Comparison of ENCODE assay signal across 30 mouse cellular contexts in the genomic region with DNA sequence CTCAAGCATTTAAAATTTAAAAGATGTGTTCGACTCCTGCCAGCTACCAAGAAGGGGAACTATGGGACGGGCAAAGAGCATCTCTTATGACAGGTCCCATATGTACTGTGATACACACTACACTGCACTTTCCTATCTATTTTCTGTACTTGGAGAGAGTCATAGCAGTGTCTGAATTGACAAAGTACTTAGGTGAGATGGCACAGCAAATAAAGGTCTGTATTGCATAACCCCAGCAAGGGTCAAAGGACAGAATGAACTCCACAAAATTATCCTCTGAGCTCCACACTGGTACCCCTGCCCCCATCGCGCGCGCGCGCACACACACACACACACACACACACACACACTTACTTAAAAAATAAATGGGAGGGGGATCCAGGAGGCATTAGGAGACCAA. TPM values are rescaled to one million over a fixed set of nuclear protein-coding genes. Genes with fewer than 3 reads are reported as not detected.
A peak's percentile ranks its signal among the peaks of the same experiment; 100 is the strongest.
DNase-seq lines count a peak whose midpoint lies in the region; ATAC-seq and TF ChIP-seq lines count a peak whose summit lies in the region.
"Had no signal": no experiment of that assay in that cellular context is flagged by ENCODE, and none has a peak within 500 bp of the region (broad histone marks: within the 10 kb centered on the region; RNA-seq: fewer than 3 reads in every experiment).

No protein-coding gene starts in this region.

- no peak for TF ChIP-seq EP300 in liver, postnatal 0 days (IDR thresholded peaks at IDR 0.05; ENCODE audit: low read depth)

- WGBS in kidney, adult 2 months: 95% methylated on average over 8 of the region's 8 CpGs
- 93% methylated on average over 8 of the region's 8 CpGs for WGBS in kidney, embryonic 14.5 days
- 24% methylated on average over 8 of the region's 8 CpGs for WGBS in liver, adult 2 months
- 92% methylated on average over 8 of the region's 8 CpGs for WGBS in liver, embryonic 12.5 days (ENCODE audit: insufficient replicate concordance)
- 86% methylated on average over 8 of the region's 8 CpGs for WGBS in liver, embryonic 15.5 days (ENCODE audit: insufficient replicate concordance)
- 76% methylated on average over 8 of the region's 8 CpGs for WGBS in liver, postnatal 0 days (ENCODE audit: insufficient replicate concordance)

- TF ChIP-seq CTCF in kidney, adult 2 months (conservative IDR thresholded peaks at IDR 0.05; ENCODE audit: insufficient read depth, insufficient read length, low read depth, low read length): no peak
- no peak for TF ChIP-seq CTCF in liver, adult 2 months (IDR thresholded peaks at IDR 0.05; ENCODE audit: low read depth, low read length)
- no peak for TF ChIP-seq CTCF in liver, postnatal 0 days (IDR thresholded peaks at IDR 0.05; ENCODE audit: low read depth)

- H3K79me2 ChIP-seq in liver, adult 2 months (ENCODE audit: control insufficient read depth, insufficient read depth, low read length): peaks cover 6% of the 10 kb centered on the region

- 0 out of 2 replicates have a peak, but pooled peaks cover 2% of the 10 kb centered on the region for H3K4me1 ChIP-seq in kidney, adult 2 months (ENCODE audit: control insufficient read depth, insufficient read depth, low read length)
- peaks cover 10% of the 10 kb centered on the region; the same call in 1 of the 2 replicates for H3K4me1 ChIP-seq in kidney, embryonic 14.5 days (ENCODE audit: control insufficient read depth, insufficient read depth, low read length)
- peaks cover 8% of the 10 kb centered on the region; the same call in 1 of the 2 replicates for H3K4me1 ChIP-seq in liver, adult 2 months (ENCODE audit: control insufficient read depth, insufficient read depth, low read length)
- H3K4me1 ChIP-seq in liver, embryonic 12.5 days: peaks cover 22% of the 10 kb centered on the region
- peaks cover 22% of the 10 kb centered on the region for H3K4me1 ChIP-seq in liver, embryonic 15.5 days (replicated peaks)
- peaks cover 13% of the 10 kb centered on the region for H3K4me1 ChIP-seq in liver, postnatal 0 days (ENCODE audit: insufficient read depth)

- H3K4me2 ChIP-seq in kidney, embryonic 14.5 days (replicated peaks; ENCODE audit: low read depth, low read length): no peak overlapping the region
- no peak overlapping the region for H3K4me2 ChIP-seq in liver, embryonic 12.5 days
- no peak overlapping the region for H3K4me2 ChIP-seq in liver, embryonic 15.5 days
- no peak overlapping the region for H3K4me2 ChIP-seq in liver, postnatal 0 days (ENCODE audit: low read depth, low read length)
- H3K4me2 ChIP-seq: embryonic facial prominence, embryonic 13.5 days; embryonic facial prominence, embryonic 15.5 days; forebrain, embryonic 12.5 days had no signal

- TF ChIP-seq POLR2A in kidney, adult 2 months (IDR thresholded peaks at IDR 0.05; ENCODE audit: low read depth, low read length): no peak
- TF ChIP-seq POLR2A in liver, adult 2 months (IDR thresholded peaks at IDR 0.05; ENCODE audit: extremely low read depth, insufficient read depth, low read length): no peak

- no peaks in the 10 kb centered on the region for H3K9me3 ChIP-seq in kidney, embryonic 14.5 days (ENCODE audit: control insufficient read depth, low read length)
- no peaks in the 10 kb centered on the region for H3K9me3 ChIP-seq in liver, embryonic 12.5 days (replicated peaks)
- H3K9me3 ChIP-seq in liver, embryonic 15.5 days (replicated peaks): no peaks in the 10 kb centered on the region
- no peaks in the 10 kb centered on the region for H3K9me3 ChIP-seq in liver, postnatal 0 days (ENCODE audit: low read length)
- H3K9me3 ChIP-seq: embryonic facial prominence, embryonic 13.5 days; embryonic facial prominence, embryonic 15.5 days; forebrain, embryonic 10.5 days; forebrain, embryonic 12.5 days; G1E had no signal

- H3K36me3 ChIP-seq in kidney, adult 2 months (ENCODE audit: control insufficient read depth, insufficient read depth, low read length): no peaks in the 10 kb centered on the region; the same call in 1 of the 2 replicates
- H3K36me3 ChIP-seq in kidney, embryonic 14.5 days (ENCODE audit: control insufficient read depth, insufficient read depth, low read length): peaks cover 50% of the 10 kb centered on the region
- peaks cover 20% of the 10 kb centered on the region for H3K36me3 ChIP-seq in liver, adult 2 months (ENCODE audit: control insufficient read depth, insufficient read depth, low read length)
- peaks cover 66% of the 10 kb centered on the region for H3K36me3 ChIP-seq in liver, embryonic 12.5 days
- H3K36me3 ChIP-seq in liver, embryonic 15.5 days (replicated peaks): peaks cover 55% of the 10 kb centered on the region
- H3K36me3 ChIP-seq in liver, postnatal 0 days (replicated peaks; ENCODE audit: insufficient read depth, low read length): peaks cover 32% of the 10 kb centered on the region

- H3K4me3 ChIP-seq in kidney, adult 2 months (ENCODE audit: insufficient read depth, low read depth, low read length): no peak overlapping the region
- H3K4me3 ChIP-seq in kidney, embryonic 14.5 days (ENCODE audit: low read length): no peak overlapping the region
- H3K4me3 ChIP-seq in liver, adult 2 months (ENCODE audit: insufficient read depth, low read depth, low read length): no peak overlapping the region
- no peak overlapping the region for H3K4me3 ChIP-seq in liver, embryonic 12.5 days
- H3K4me3 ChIP-seq in liver, embryonic 15.5 days (replicated peaks): no peak overlapping the region
- no peak overlapping the region for H3K4me3 ChIP-seq in liver, postnatal 0 days (ENCODE audit: low read depth, low read length)
- H3K4me3 ChIP-seq: embryonic facial prominence, embryonic 13.5 days; embryonic facial prominence, embryonic 15.5 days; erythroblast, embryonic 14.5 days; forebrain, embryonic 10.5 days; forebrain, embryonic 12.5 days had no signal

- H3K27ac ChIP-seq in kidney, adult 2 months (ENCODE audit: insufficient read depth, low read depth, low read length): no peak overlapping the region
- no peak overlapping the region for H3K27ac ChIP-seq in kidney, embryonic 14.5 days (ENCODE audit: low read depth, low read length)
- H3K27ac ChIP-seq in liver, adult 2 months (replicated peaks; ENCODE audit: insufficient read depth, low read depth, low read length): peak overlapping the region; percentile 32; the same call in 1 of the 2 replicates
- no peak overlapping the region for H3K27ac ChIP-seq in liver, embryonic 12.5 days
- 0 out of 2 replicates have a peak overlapping the region, but pooled peaks have one; percentile 16 for H3K27ac ChIP-seq in liver, embryonic 15.5 days (replicated peaks)
- no peak overlapping the region for H3K27ac ChIP-seq in liver, postnatal 0 days (ENCODE audit: low read depth)
- H3K27ac ChIP-seq: embryonic facial prominence, embryonic 13.5 days; embryonic facial prominence, embryonic 15.5 days; forebrain, embryonic 10.5 days; forebrain, embryonic 12.5 days had no signal

- no peak overlapping the region for H3K9ac ChIP-seq in kidney, embryonic 14.5 days (ENCODE audit: low read depth, low read length)
- H3K9ac ChIP-seq in liver, adult 2 months (ENCODE audit: low read depth, low read length): no peak overlapping the region
- H3K9ac ChIP-seq in liver, embryonic 12.5 days: no peak overlapping the region
- H3K9ac ChIP-seq in liver, embryonic 15.5 days: no peak overlapping the region
- H3K9ac ChIP-seq in liver, postnatal 0 days (replicated peaks): no peak overlapping the region
- H3K9ac ChIP-seq: embryonic facial prominence, embryonic 15.5 days; forebrain, embryonic 12.5 days had no signal

- DNase-seq in kidney, adult 2 months: peak; percentile 12
- peak; percentile 96 for DNase-seq in liver, adult 2 months (ENCODE audit: extremely low read depth, low read depth, low spot score)
- peak; percentile 37 for DNase-seq in liver, postnatal 0 days
- no peak for DNase-seq in urinary bladder, postnatal 10 days (ENCODE audit: low spot score)
- DNase-seq in c-Kit-positive CD71-positive TER-119-positive erythroid progenitor cells, embryonic 14.5 days (ENCODE audit: low spot score): no peak
- DNase-seq: adrenal gland, adult 8-10 months; adrenal gland, postnatal 14 days; adrenal gland, postnatal 36 days; B cell, adult 2 months; cerebellum, adult 11 months; cerebellum, adult 18-20 months; cerebellum, adult 8-10 months; cerebellum, adult 9-11 months; cerebellum, postnatal 14 days; cerebellum, postnatal 36 days; embryo, embryonic 11 days had no signal

- H3K27me3 ChIP-seq in kidney, adult 2 months (replicated peaks; ENCODE audit: control insufficient read depth, insufficient read depth, low read length): no peaks in the 10 kb centered on the region
- H3K27me3 ChIP-seq in kidney, embryonic 14.5 days (ENCODE audit: control insufficient read depth, insufficient read depth, low read length): no peaks in the 10 kb centered on the region
- no peaks in the 10 kb centered on the region for H3K27me3 ChIP-seq in liver, adult 2 months (ENCODE audit: control insufficient read depth, insufficient read depth, low read length)
- no peaks in the 10 kb centered on the region for H3K27me3 ChIP-seq in liver, embryonic 12.5 days (replicated peaks)
- no peaks in the 10 kb centered on the region for H3K27me3 ChIP-seq in liver, embryonic 15.5 days
- H3K27me3 ChIP-seq in liver, postnatal 0 days (ENCODE audit: insufficient read depth, low read length): no peaks in the 10 kb centered on the region
- H3K27me3 ChIP-seq: CH12.LX; embryonic facial prominence, embryonic 13.5 days; embryonic facial prominence, embryonic 15.5 days; forebrain, embryonic 12.5 days; Patski had no signal

- ATAC-seq in kidney, embryonic 14.5 days (ENCODE audit: low FRiP score, low TSS enrichment): no peak
- ATAC-seq in liver, embryonic 12.5 days: no peak
- ATAC-seq in liver, embryonic 15.5 days (ENCODE audit: insufficient read depth): 0 out of 2 replicates have a peak, but pooled peaks have one; percentile 14
- ATAC-seq in liver, postnatal 0 days: peak; percentile 40
- ATAC-seq: activated CD4-positive, CD25-positive, alpha-beta regulatory T cell, adult 4 months; CD4-positive, CD25-positive, alpha-beta regulatory T cell, adult 4 months; forebrain, embryonic 14.5 days; Patski had no signal

RNA-seq across cellular contexts. Expression of a gene that starts 4.0 kb away (rescaled TPM):
- 9.0 and 12.8 TPM in 2 replicates for polyA plus RNA-seq in kidney, adult 2 months (2012; rRNA removed)
- polyA plus RNA-seq in kidney, embryonic 14.5 days (2014; fragmentation: Nextera tagmentation; extraction: Ambion mirVana): 87.7 and 103 TPM in 2 replicates
- 18.5 and 19.6 TPM in 2 replicates for total RNA-seq in liver, adult 2 months (2014; rRNA removed)
- polyA plus RNA-seq in liver, adult 2 months (2012; rRNA removed): 10.4 and 11.6 TPM in 2 replicates
- polyA plus RNA-seq in liver, embryonic 12.5 days (2016; fragmentation: Nextera tagmentation; extraction: Ambion mirVana): 51.0 and 59.5 TPM in 2 replicates
- 31.0 and 34.8 TPM in 2 replicates for polyA plus RNA-seq in liver, embryonic 15.5 days (2015; fragmentation: Nextera tagmentation; extraction: Ambion mirVana)
- polyA plus RNA-seq in liver, postnatal 0 days (2015; fragmentation: Nextera tagmentation; extraction: Ambion mirVana): 33.4 and 36.9 TPM in 2 replicates

RNA-seq across cellular contexts. Expression of a gene that starts 51.0 kb away (rescaled TPM):
- polyA plus RNA-seq in kidney, adult 2 months (2012; rRNA removed): 23.8 and 26.7 TPM in 2 replicates
- polyA plus RNA-seq in kidney, embryonic 14.5 days (2014; fragmentation: Nextera tagmentation; extraction: Ambion mirVana): 81.7 and 83.1 TPM in 2 replicates
- 5.3 and 6.2 TPM in 2 replicates for total RNA-seq in liver, adult 2 months (2014; rRNA removed)
- polyA plus RNA-seq in liver, adult 2 months (2012; rRNA removed): 8.0 and 9.5 TPM in 2 replicates
- polyA plus RNA-seq in liver, embryonic 12.5 days (2016; fragmentation: Nextera tagmentation; extraction: Ambion mirVana): 12.0 and 12.5 TPM in 2 replicates
- 6.6 and 6.7 TPM in 2 replicates for polyA plus RNA-seq in liver, embryonic 15.5 days (2015; fragmentation: Nextera tagmentation; extraction: Ambion mirVana)
- 6.9 and 8.8 TPM in 2 replicates for polyA plus RNA-seq in liver, postnatal 0 days (2015; fragmentation: Nextera tagmentation; extraction: Ambion mirVana)
- polyA plus RNA-seq: erythroblast, embryonic 14.5 days; G1E had no signal

Comparison
In these comparisons a context has a peak if more than half of its experiments do, and no peak if none do; other contexts are left out.
1. H3K27ac ChIP-seq: peak in liver, adult 2 months (single experiment) and liver, embryonic 15.5 days (single experiment); none in kidney, adult 2 months (single experiment), kidney, embryonic 14.5 days (single experiment), liver, embryonic 12.5 days (single experiment) and liver, postnatal 0 days (single experiment).
2. ATAC-seq: peak in liver, embryonic 15.5 days (single experiment) and liver, postnatal 0 days (single experiment); none in kidney, embryonic 14.5 days (single experiment) and liver, embryonic 12.5 days (single experiment).
3. DNase-seq: peak in kidney, adult 2 months (single experiment), liver, adult 2 months (single experiment) and liver, postnatal 0 days (single experiment); none in urinary bladder, postnatal 10 days (single experiment) and c-Kit-positive CD71-positive TER-119-positive erythroid progenitor cells, embryonic 14.5 days (single experiment).